Mouse (Mus musculus): ENCODE data around the gene Ap1ar. TPM values are rescaled to one million over a fixed set of nuclear protein-coding genes. Genes with fewer than 3 reads are reported as not detected.

Gene Ap1ar
- polyA plus RNA-seq, 1 experiment, result not detected

DNA sequence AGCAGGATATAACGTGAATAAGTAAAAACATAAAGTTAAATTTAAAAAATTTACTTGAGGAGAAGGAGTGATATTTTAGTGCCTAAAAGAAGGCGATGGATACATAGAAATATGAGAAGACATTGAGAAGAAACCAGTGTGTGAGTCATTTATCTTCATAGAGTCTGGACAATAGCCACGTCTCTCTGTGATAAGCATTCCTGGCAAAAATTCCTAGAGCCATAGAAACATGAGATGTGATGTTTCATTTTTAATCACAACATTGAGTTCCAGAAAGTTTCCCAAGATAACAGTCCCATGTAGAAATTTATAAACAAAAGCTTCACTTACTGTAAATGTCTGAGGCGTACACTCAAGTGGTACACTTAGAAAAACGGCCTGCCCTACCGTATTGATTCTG lies 54.4 kb downstream of the Ap1ar start:
- no peak for TF ChIP-seq CTCF (IDR thresholded peaks at IDR 0.05; ENCODE audit: insufficient read depth, low read depth, low read length)
- TF ChIP-seq POLR2A (IDR thresholded peaks at IDR 0.05; ENCODE audit: insufficient read depth, low read depth, low read length), result no peak
- WGBS, result 87% methylated on average over 6 of the region's 6 CpGs
- Histone ChIP-seq H3K4me3 (ENCODE audit: insufficient read depth, low read depth, low read length) (no peak overlapping the region), H3K27ac (ENCODE audit: insufficient read depth, low read depth, low read length) (no peak overlapping the region), H3K4me1 (ENCODE audit: control insufficient read depth, insufficient read depth, low read length) (peaks cover 4% of the 10 kb centered on the region; the same call in 1 of the 2 replicates)

DNA sequence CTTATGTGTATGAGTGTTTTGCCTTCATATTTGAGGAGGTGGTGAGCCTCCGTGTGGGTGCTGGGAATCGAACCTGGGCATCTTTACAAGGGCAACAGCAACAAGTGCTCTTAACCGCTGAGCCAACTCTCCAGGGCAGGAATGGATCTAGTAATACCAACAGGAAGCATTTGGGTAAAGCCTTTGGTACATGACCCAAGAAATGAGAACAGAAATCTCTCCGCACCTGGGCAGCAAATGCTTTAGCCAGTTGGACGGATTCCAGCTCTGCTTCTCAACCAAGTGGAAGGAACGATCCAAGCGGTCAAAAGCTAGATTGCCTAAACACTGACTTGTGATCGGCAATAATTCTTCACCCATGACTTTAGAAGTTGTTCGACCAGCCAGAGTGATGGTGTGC lies 56.4 kb downstream of the Ap1ar start:
- TF ChIP-seq POLR2A (IDR thresholded peaks at IDR 0.05; ENCODE audit: insufficient read depth, low read depth, low read length) (no peak), CTCF (IDR thresholded peaks at IDR 0.05; ENCODE audit: insufficient read depth, low read depth, low read length) (no peak)
- Histone ChIP-seq H3K4me1 (ENCODE audit: control insufficient read depth, insufficient read depth, low read length) (peaks cover 4% of the 10 kb centered on the region; the same call in 1 of the 2 replicates), H3K4me3 (ENCODE audit: insufficient read depth, low read depth, low read length) (no peak overlapping the region), H3K27ac (ENCODE audit: insufficient read depth, low read depth, low read length) (no peak overlapping the region)
- 93% methylated on average over 9 of the region's 9 CpGs for WGBS

DNA sequence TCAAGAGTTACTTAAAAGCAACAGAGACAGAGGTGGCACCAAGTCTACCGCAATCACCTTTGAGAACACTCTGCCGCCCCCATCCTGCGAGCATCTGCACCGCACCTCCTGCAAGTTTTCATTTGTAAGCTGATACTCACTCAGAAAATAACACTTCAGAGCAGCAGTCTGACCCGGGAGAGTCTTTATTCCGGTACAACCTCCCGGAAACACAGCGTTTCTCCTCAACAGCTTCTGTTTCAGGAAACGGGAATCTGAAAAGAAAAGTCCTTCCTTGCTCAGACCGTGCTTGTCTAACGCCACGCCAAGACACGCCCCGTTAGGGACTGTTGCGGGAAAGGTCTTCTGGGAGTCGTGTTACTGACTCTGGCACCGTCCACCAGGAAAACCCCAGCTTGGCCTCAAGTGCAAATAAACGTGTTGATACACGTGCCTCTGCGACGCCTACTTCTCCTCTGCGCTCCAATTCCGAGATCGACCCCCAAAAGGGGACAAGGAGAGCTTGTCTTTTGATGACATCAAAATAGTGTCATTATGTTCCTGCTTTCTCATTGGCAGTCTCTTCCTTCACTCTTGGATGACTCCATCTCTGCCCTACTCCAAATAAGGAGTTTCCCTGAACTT lies 57.2 kb downstream of the Ap1ar start, which contains the start of gene Alpk1:
TSS of gene Alpk1 (minus strand) at position 507 of the 624 bp plus-strand sequence.
- no peak for TF ChIP-seq CTCF (IDR thresholded peaks at IDR 0.05; ENCODE audit: insufficient read depth, low read depth, low read length)
- no peak for TF ChIP-seq POLR2A (IDR thresholded peaks at IDR 0.05; ENCODE audit: insufficient read depth, low read depth, low read length)
- Histone ChIP-seq H3K4me1 (ENCODE audit: control insufficient read depth, insufficient read depth, low read length) (peaks cover 4% of the 10 kb centered on the region; the same call in 1 of the 2 replicates), H3K27ac (ENCODE audit: insufficient read depth, low read depth, low read length) (no peak within 1 kb of the TSS), H3K4me3 (ENCODE audit: insufficient read depth, low read depth, low read length) (peak within 1 kb of the TSS; percentile 37)
- WGBS, result 3% methylated on average over 24 of the region's 24 CpGs

DNA sequence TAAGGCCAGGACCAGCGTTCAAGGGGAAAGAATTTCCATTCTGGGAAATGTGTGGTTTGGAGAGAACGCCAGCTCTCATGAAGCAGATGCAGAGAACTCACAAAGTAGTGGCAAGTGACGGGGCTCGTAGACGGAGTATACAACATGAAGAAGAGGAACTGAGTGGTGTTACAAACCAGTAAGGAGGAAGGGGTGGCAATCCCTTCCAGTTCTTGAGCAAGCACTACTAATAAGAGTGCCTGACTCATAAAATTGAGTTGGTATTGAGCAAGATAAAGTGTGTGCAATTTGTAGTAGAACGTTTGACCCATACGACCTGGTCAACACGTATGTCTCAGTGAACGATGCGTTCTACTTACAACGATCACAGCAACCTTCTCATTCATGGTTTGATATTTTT lies 68.2 kb downstream of the Ap1ar start:
- no peak for TF ChIP-seq CTCF (IDR thresholded peaks at IDR 0.05; ENCODE audit: insufficient read depth, low read depth, low read length)
- TF ChIP-seq POLR2A (IDR thresholded peaks at IDR 0.05; ENCODE audit: insufficient read depth, low read depth, low read length), result no peak
- no peak overlapping the region for H3K27ac ChIP-seq (ENCODE audit: insufficient read depth, low read depth, low read length)
- H3K4me1 ChIP-seq (ENCODE audit: control insufficient read depth, insufficient read depth, low read length), result no peaks in the 10 kb centered on the region
- no peak overlapping the region for H3K4me3 ChIP-seq (ENCODE audit: insufficient read depth, low read depth, low read length)
- 86% methylated on average over 11 of the region's 11 CpGs for WGBS

DNA sequence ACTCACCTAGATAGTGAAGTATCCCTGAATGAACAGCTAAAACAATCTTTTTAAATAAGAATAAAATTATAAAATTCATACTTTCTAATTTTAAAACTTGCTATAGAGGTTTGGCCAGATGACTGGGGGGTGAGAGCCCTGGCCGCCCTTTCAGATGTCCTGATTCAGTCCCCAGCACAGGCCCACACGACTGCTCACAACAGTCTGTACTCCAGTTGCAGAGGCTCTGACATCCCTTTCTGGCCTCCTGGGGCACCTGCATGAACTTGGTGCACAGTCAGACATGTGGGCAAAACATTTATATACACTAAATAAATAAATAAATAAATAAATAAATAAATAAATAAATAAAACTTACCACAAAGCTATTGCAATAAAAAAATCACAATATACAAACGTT lies 71.4 kb downstream of the Ap1ar start:
- Histone ChIP-seq H3K4me1 (ENCODE audit: control insufficient read depth, insufficient read depth, low read length) (no peaks in the 10 kb centered on the region), H3K27ac (ENCODE audit: insufficient read depth, low read depth, low read length) (no peak overlapping the region), H3K4me3 (ENCODE audit: insufficient read depth, low read depth, low read length) (no peak overlapping the region)
- TF ChIP-seq POLR2A (IDR thresholded peaks at IDR 0.05; ENCODE audit: insufficient read depth, low read depth, low read length), result no peak
- no peak for TF ChIP-seq CTCF (IDR thresholded peaks at IDR 0.05; ENCODE audit: insufficient read depth, low read depth, low read length)
- WGBS, result 79% methylated on average over 3 of the region's 3 CpGs

DNA sequence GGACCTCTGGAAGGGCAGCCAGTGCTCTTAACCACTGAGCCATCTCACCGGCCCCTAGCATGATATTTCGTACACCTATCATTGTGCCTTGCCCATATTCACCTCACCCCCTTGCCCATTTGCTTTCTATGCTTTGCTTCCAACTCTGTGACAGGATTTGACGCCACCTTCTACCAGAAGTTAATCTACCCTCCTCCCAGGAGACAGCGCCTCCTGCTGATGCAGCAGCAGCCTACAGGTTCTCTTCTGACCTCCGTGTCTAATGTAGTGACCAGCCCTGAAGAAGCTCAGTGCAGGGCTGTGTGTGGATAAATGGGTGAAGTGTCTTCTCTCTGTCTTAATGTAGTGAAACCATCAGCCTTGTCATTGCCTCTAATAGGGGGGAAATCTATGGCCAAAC lies 72.8 kb downstream of the Ap1ar start:
- Histone ChIP-seq H3K27ac (ENCODE audit: insufficient read depth, low read depth, low read length) (no peak overlapping the region), H3K4me3 (ENCODE audit: insufficient read depth, low read depth, low read length) (no peak overlapping the region), H3K4me1 (ENCODE audit: control insufficient read depth, insufficient read depth, low read length) (no peaks in the 10 kb centered on the region)
- TF ChIP-seq POLR2A (IDR thresholded peaks at IDR 0.05; ENCODE audit: insufficient read depth, low read depth, low read length), result no peak
- no peak for TF ChIP-seq CTCF (IDR thresholded peaks at IDR 0.05; ENCODE audit: insufficient read depth, low read depth, low read length)
- 77% methylated on average over 5 of the region's 5 CpGs for WGBS

DNA sequence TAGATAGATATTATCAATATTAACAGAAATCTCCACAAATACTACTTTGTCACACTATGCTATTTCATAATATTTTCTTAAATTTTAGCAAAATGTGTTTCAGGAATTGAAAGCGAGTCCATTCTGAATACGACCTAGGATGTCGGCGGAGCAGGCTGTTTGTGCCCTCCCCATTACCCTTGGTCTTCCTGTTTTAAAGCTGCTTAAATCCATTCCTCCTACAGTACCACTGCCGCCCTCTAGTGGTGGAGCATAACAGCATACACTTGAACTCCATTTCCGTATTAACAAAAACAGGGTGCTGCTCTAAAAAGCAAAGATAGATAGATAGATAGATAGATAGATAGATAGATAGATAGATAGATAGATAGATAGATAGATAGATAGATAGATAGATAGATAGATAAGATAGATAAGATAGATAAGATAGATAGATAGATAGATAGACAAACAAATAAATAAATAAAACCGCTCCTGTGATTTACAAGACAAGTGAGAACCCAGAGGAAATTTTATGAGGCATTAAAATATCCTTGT lies 74.2 kb downstream of the Ap1ar start:
- Histone ChIP-seq H3K4me3 (ENCODE audit: insufficient read depth, low read depth, low read length) (no peak overlapping the region), H3K4me1 (ENCODE audit: control insufficient read depth, insufficient read depth, low read length) (no peaks in the 10 kb centered on the region), H3K27ac (ENCODE audit: insufficient read depth, low read depth, low read length) (no peak overlapping the region)
- WGBS, result 21% methylated on average over 7 of the region's 7 CpGs
- TF ChIP-seq POLR2A (IDR thresholded peaks at IDR 0.05; ENCODE audit: insufficient read depth, low read depth, low read length) (no peak), CTCF (IDR thresholded peaks at IDR 0.05; ENCODE audit: insufficient read depth, low read depth, low read length) (no peak)

DNA sequence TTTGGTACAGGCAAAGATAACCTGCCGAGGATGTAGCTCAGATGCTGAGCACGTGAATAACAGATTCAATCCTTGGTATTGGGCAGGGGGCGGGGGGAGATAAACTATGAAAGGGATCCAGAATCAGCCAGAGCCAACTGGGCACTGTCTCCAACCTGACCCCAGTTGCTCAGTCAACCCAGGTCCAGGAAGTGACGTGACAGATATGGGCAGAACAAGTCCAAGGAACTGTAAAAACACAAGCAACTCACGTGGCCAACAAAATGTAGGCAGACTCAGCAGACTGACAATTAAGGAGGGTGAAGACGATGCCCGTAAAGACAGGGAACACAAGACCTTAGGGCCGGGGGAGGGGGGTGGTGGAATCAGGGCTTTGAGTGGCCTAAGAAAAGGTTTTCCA lies 74.9 kb downstream of the Ap1ar start:
- Histone ChIP-seq H3K4me3 (ENCODE audit: insufficient read depth, low read depth, low read length) (no peak overlapping the region), H3K27ac (ENCODE audit: insufficient read depth, low read depth, low read length) (no peak overlapping the region), H3K4me1 (ENCODE audit: control insufficient read depth, insufficient read depth, low read length) (no peaks in the 10 kb centered on the region)
- WGBS, result 75% methylated on average over 8 of the region's 8 CpGs
- TF ChIP-seq CTCF (IDR thresholded peaks at IDR 0.05; ENCODE audit: insufficient read depth, low read depth, low read length) (no peak), POLR2A (IDR thresholded peaks at IDR 0.05; ENCODE audit: insufficient read depth, low read depth, low read length) (no peak)

DNA sequence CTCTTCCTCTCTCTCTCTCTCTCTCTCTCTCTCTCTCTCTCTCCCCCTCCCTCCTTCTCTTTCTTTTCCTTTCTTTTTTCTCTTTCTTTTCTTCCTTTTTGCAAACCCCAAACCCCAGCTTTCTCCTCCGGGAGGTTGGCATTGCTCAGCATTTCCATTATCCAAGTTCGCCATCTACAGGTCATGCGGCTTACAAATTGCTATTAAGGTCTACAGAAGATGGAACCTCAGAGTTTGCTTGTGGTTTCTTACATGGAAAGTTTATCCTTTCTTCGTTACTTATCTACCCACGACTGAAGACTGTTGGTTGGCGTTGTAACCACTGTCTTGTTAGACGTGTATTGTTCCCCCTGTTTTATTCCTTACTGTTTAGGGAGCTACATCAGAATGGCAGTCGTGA lies 78.1 kb downstream of the Ap1ar start:
- H3K27ac ChIP-seq (ENCODE audit: insufficient read depth, low read depth, low read length), result no peak overlapping the region
- 8% methylated on average over 8 of the region's 8 CpGs for WGBS
- TF ChIP-seq CTCF (IDR thresholded peaks at IDR 0.05; ENCODE audit: insufficient read depth, low read depth, low read length), result no peak

More for the DNA sequence above, 78.1 kb downstream of the Ap1ar start:
- Histone ChIP-seq H3K4me3 (ENCODE audit: insufficient read depth, low read depth, low read length) (no peak overlapping the region), H3K4me1 (ENCODE audit: control insufficient read depth, insufficient read depth, low read length) (no peaks in the 10 kb centered on the region)
